21 mouse cellular contexts compared by ENCODE assay signal in the genomic region with DNA sequence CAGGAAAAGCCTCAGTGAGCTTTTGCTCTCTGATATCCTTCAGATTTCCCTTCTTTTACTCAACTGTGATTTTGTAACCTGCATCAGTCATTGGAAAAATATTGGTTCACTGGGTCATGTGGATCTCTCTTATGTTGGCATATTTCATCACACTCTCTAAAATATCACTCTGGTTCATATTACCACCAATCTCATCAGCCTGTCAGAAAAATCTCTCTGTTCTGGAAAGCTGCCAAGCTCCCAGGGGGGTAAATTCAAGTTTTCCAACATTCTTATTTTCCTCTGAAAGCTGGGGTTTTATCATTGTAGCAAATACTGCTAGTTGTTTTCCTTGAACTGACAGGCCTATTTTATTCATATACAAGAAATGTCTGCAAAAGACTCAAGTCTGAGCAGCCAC.
"Had no signal": no experiment of that assay in that cellular context is flagged by ENCODE, and none has a peak within 500 bp of the region (broad histone marks: within the 10 kb centered on the region; RNA-seq: fewer than 3 reads in every experiment).

No protein-coding gene starts in this region.

- H3K36me3 ChIP-seq: kidney, embryonic 15.5 days; limb, embryonic 13.5 days; liver, embryonic 13.5 days; midbrain, embryonic 15.5 days; neural tube, embryonic 13.5 days had no signal

- H3K27ac ChIP-seq: kidney, embryonic 15.5 days; left cerebral cortex, adult 2 months; limb, embryonic 13.5 days; liver, embryonic 13.5 days; midbrain, embryonic 15.5 days; neural tube, embryonic 13.5 days; stomach, postnatal 0 days had no signal

- H3K4me2 ChIP-seq: kidney, embryonic 15.5 days; limb, embryonic 13.5 days; liver, embryonic 13.5 days; midbrain, embryonic 11.5 days; midbrain, embryonic 15.5 days; neural tube, embryonic 13.5 days had no signal

- DNase-seq: kidney, adult 11 months; kidney, adult 8-10 months; kidney, postnatal 10 days; kidney, postnatal 36 days; layer of hippocampus, postnatal 36 days; left cerebral cortex, postnatal 4 days; liver, embryonic 13.5 days; lung, adult 2 months; lung, postnatal 36 days; retina, postnatal 1 day; thymus, adult 2 months; thymus, postnatal 25 days had no signal

- H3K4me3 ChIP-seq: kidney, embryonic 15.5 days; left cerebral cortex, adult 2 months; limb, embryonic 13.5 days; liver, embryonic 13.5 days; megakaryocyte, embryonic 14.5 days; midbrain, embryonic 15.5 days; neural tube, embryonic 13.5 days had no signal

- H3K9me3 ChIP-seq: kidney, embryonic 15.5 days; limb, embryonic 13.5 days; liver, embryonic 13.5 days; megakaryocyte, embryonic 14.5 days; midbrain, embryonic 15.5 days; neural tube, embryonic 13.5 days had no signal

- H3K9ac ChIP-seq: kidney, embryonic 15.5 days; limb, embryonic 13.5 days; liver, embryonic 13.5 days; midbrain, embryonic 15.5 days; neural tube, embryonic 13.5 days had no signal

- H3K27me3 ChIP-seq: kidney, embryonic 15.5 days; limb, embryonic 13.5 days; liver, embryonic 13.5 days; megakaryocyte, embryonic 14.5 days; midbrain, embryonic 15.5 days; neural tube, embryonic 13.5 days had no signal

- H3K4me1 ChIP-seq: kidney, embryonic 15.5 days; limb, embryonic 13.5 days; liver, embryonic 13.5 days; megakaryocyte, embryonic 14.5 days; midbrain, embryonic 15.5 days; neural tube, embryonic 13.5 days had no signal

- ATAC-seq: lung, postnatal 0 days; midbrain, embryonic 15.5 days had no signal
